Mouse (Mus musculus) stomach, postnatal 0 days (tissue): ENCODE measurements around the gene Yme1l1. TPM values are rescaled to one million over a fixed set of nuclear protein-coding genes. Genes with fewer than 3 reads are reported as not detected.
A peak's percentile ranks its signal among the peaks of the same experiment; 100 is the strongest.

ENCODE experiments used
- ATAC-seq: fragments of 200-750 bp; cut with Nextera tagmentation; 2 replicates; pipeline ENCODE4 v1.8.0; 2017; ENCODE audit not compliant: low FRiP score, low TSS enrichment
- DNase-seq: peaks from one replicate; pipeline ENCODE4 v3.0.0-alpha.2; 2016; ENCODE audit warnings: low spot score
- H3K27ac ChIP-seq: fragments of 300-500 bp; sonication (generic); replicated peaks from 2 replicates; pipeline ENCODE4 v1.5.1; 2014; ENCODE audit warnings: mild to moderate bottlenecking, control low read depth
- H3K27me3 ChIP-seq: fragments of 300-500 bp; sonication (generic); 2 replicates; pipeline ENCODE4 v1.6.1; 2014; ENCODE audit warnings: low read length; ENCODE audit not compliant: control insufficient read depth, insufficient read depth
- H3K36me3 ChIP-seq: fragments of 300-500 bp; sonication (generic); 2 replicates; pipeline ENCODE4 v1.6.1; 2014; ENCODE audit warnings: low read length, mixed read lengths; ENCODE audit not compliant: control insufficient read depth, insufficient read depth
- H3K4me1 ChIP-seq: fragments of 300-500 bp; sonication (generic); replicated peaks from 2 replicates; pipeline ENCODE4 v1.6.1; 2014; ENCODE audit warnings: antibody characterized with exemption; ENCODE audit not compliant: control insufficient read depth, insufficient read depth
- H3K4me2 ChIP-seq: fragments of 300-500 bp; sonication (generic); replicated peaks from 2 replicates; pipeline ENCODE4 v1.6.1; 2014; ENCODE audit warnings: low read depth, mild to moderate bottlenecking, control low read depth, moderate library complexity
- H3K4me3 ChIP-seq: fragments of 300-500 bp; sonication (generic); 2 replicates; pipeline ENCODE4 v1.5.1; 2014; ENCODE audit warnings: low read depth, low read length, control low read depth
- H3K9ac ChIP-seq: fragments of 300-500 bp; sonication (generic); 2 replicates; pipeline ENCODE4 v1.6.1; 2014; ENCODE audit warnings: mild to moderate bottlenecking, low read length, control low read depth, mixed read lengths
- H3K9me3 ChIP-seq: fragments of 300-500 bp; sonication (generic); 2 replicates; pipeline ENCODE4 v1.6.1; 2016; ENCODE audit warnings: low read length; ENCODE audit not compliant: control insufficient read depth
- EP300 ChIP-seq: optimal IDR thresholded peaks from 2 replicates; pipeline ENCODE3; 2016; ENCODE audit warnings: antibody characterized with exemption
- WGBS: fragments of 180-500 bp; shearing (Covaris S2); extraction: QIAGEN DNeasy Blood & Tissue Kit; methylation state at CpG from one replicate; pipeline ENCODE4 v1.1.7; 2014; 5-methylcytosine and 5-hydroxymethylcytosine counted together
- polyA plus RNA-seq: library from polyadenylated mRNA; unstranded; fragments of >200 nt; fragmentation: Nextera tagmentation; extraction: Ambion mirVana; gene quantifications from 2 replicates; pipeline ENCODE4 v1.2.1, GENCODE M21; 2015

The Yme1l1 gene
- polyA plus RNA-seq, 1 experiment from 2014 or later = 44.9 TPM

- Histone ChIP-seq H3K27me3 (no peaks in the 10 kb centered on the region), H3K9me3 (no peaks in the 10 kb centered on the region), H3K9ac (peak overlapping the region; percentile 31), H3K4me1 (no peaks in the 10 kb centered on the region), H3K4me3 (peak overlapping the region; percentile 38), H3K4me2 (peak overlapping the region; percentile 66), H3K27ac (no peak overlapping the region), H3K36me3 (no peaks in the 10 kb centered on the region)
- WGBS = under 1% methylated on average over 24 of the region's 50 CpGs
- DNase-seq (peak; percentile 18), ATAC-seq (no peak)
- no peak for TF ChIP-seq EP300
Observed at GRCm38 (mm10) chr2:23234065-23234773, 78.0 kb downstream of the Yme1l1 start.

Other genes starting within 250 kb of the Yme1l1 start
- gene Abi1, start 116.1 kb upstream of the Yme1l1 start, polyA plus RNA-seq = 40.7 and 42.4 TPM in 2 replicates
- gene Acbd5, start 88.2 kb upstream of the Yme1l1 start, polyA plus RNA-seq = 27.8 and 32.9 TPM in 2 replicates
- 2.3 and 3.0 TPM in 2 replicates for gene Mastl, start 345 bp upstream of the Yme1l1 start, polyA plus RNA-seq
- gene 4931423N10Rik, start 51.1 kb downstream of the Yme1l1 start, polyA plus RNA-seq = 0.06 TPM in 1 of 2 replicates, not detected in the other
- 0.05 and 0.12 TPM in 2 replicates for gene Nxph2, start 164.9 kb downstream of the Yme1l1 start, polyA plus RNA-seq